Mouse (Mus musculus) MEL (cell line): Measurements from ENCODE around the gene Trappc2l. TPM values are rescaled to one million over a fixed set of nuclear protein-coding genes. Genes with fewer than 3 reads are reported as not detected.

ENCODE experiments used
- DNase-seq: peaks from one replicate; pipeline ENCODE4 v3.0.0; 2011; ENCODE audit warnings: low read depth, low spot score
- H3K27ac ChIP-seq: 2 replicates; pipeline ENCODE4 v1.5.1; 2012; ENCODE audit warnings: low read depth, mild to moderate bottlenecking, control low read depth, low read length, moderate library complexity; ENCODE audit not compliant: control insufficient read depth
- H3K27me3 ChIP-seq, 2 experiments: fragments of 150-350 bp in 1 of 2; sonication (generic) in 1 of 2; 2 replicates each; pipeline ENCODE4 v1.6.1; 2012; ENCODE audit warnings: low read length in 2 of 2, mild to moderate bottlenecking in 2 of 2, improper control_type of control experiment in 1 of 2, moderate library complexity in 1 of 2; ENCODE audit not compliant: insufficient read depth in 2 of 2, control insufficient read depth in 1 of 2
- H3K36me3 ChIP-seq, 2 experiments: 2 replicates each; pipeline ENCODE4 v1.6.1; 2012 to 2014; ENCODE audit warnings: low read length in 2 of 2, improper control_type of control experiment in 1 of 2, inconsistent platforms in 1 of 2, mild to moderate bottlenecking in 1 of 2; ENCODE audit not compliant: insufficient read depth in 2 of 2, control insufficient read depth in 1 of 2
- H3K4me1 ChIP-seq, 2 experiments: fragments of 150-350 bp in 1 of 2; sonication (generic) in 1 of 2; 2 replicates each; pipeline ENCODE4 v1.6.1; 2012; ENCODE audit warnings: low read length in 2 of 2, improper control_type of control experiment in 1 of 2, mild to moderate bottlenecking in 1 of 2; ENCODE audit not compliant: insufficient read depth in 2 of 2, control insufficient read depth in 1 of 2
- H3K4me3 ChIP-seq, 2 experiments: fragments of 150-350 bp in 1 of 2; sonication (generic) in 1 of 2; 2 replicates each; pipeline ENCODE4 v1.5.1; 2012; ENCODE audit warnings: low read depth in 2 of 2, low read length in 2 of 2, mild to moderate bottlenecking in 2 of 2, moderate library complexity in 2 of 2, control low read depth in 1 of 2, improper control_type of control experiment in 1 of 2; ENCODE audit not compliant: control insufficient read depth in 1 of 2, insufficient read depth in 1 of 2
- H3K79me2 ChIP-seq: 2 replicates; pipeline ENCODE4 v1.6.1; 2012; ENCODE audit warnings: mild to moderate bottlenecking, low read length, moderate library complexity; ENCODE audit not compliant: control insufficient read depth, poor library complexity, insufficient read depth
- H3K9ac ChIP-seq: 2 replicates; pipeline ENCODE4 v1.6.1; 2012; ENCODE audit warnings: low read depth, mild to moderate bottlenecking, control low read depth, low read length, moderate library complexity; ENCODE audit not compliant: control insufficient read depth, poor library complexity, severe bottlenecking
- H3K9me3 ChIP-seq: fragments of 150-350 bp; sonication (generic); replicated peaks from 2 replicates; pipeline ENCODE4 v1.6.1; 2012; ENCODE audit warnings: mild to moderate bottlenecking, low read length, improper control_type of control experiment, moderate library complexity; ENCODE audit not compliant: insufficient read depth
- CHD1 ChIP-seq: IDR thresholded peaks from 2 replicates; pipeline ENCODE4 v1.6.1; 2012; ENCODE audit warnings: low read depth, mild to moderate bottlenecking, inconsistent platforms, low read length, improper control_type of control experiment
- EP300 ChIP-seq, 2 experiments: IDR thresholded peaks; 2 replicates each; pipeline ENCODE4 v1.6.1; 2011; ENCODE audit warnings: improper control_type of control experiment in 2 of 2, low read length in 2 of 2, low read depth in 1 of 2, mild to moderate bottlenecking in 1 of 2
- ETS1 ChIP-seq: IDR thresholded peaks from 2 replicates; pipeline ENCODE4 v1.6.1; 2012; ENCODE audit warnings: low read depth, mild to moderate bottlenecking, inconsistent platforms, low read length, improper control_type of control experiment, moderate library complexity
- GATA1 ChIP-seq: IDR thresholded peaks from 2 replicates; pipeline ENCODE4 v1.6.1; 2011; ENCODE audit warnings: low read depth, low read length, improper control_type of control experiment
- HCFC1 ChIP-seq: IDR thresholded peaks from 2 replicates; pipeline ENCODE4 v1.6.1; 2012; ENCODE audit warnings: low read depth, mild to moderate bottlenecking, inconsistent platforms, low read length, improper control_type of control experiment, moderate library complexity
- KAT2A ChIP-seq: conservative IDR thresholded peaks from 2 replicates; pipeline ENCODE4 v1.6.1; 2012; ENCODE audit warnings: low read depth, low read length, improper control_type of control experiment, inconsistent platforms
- MAFK ChIP-seq: IDR thresholded peaks from 2 replicates; pipeline ENCODE4 v1.6.1; 2011; ENCODE audit warnings: low read depth, mild to moderate bottlenecking, low read length, improper control_type of control experiment, borderline replicate concordance
- MAX ChIP-seq: IDR thresholded peaks from 2 replicates; pipeline ENCODE4 v1.6.1; 2011; ENCODE audit warnings: low read length, improper control_type of control experiment
- MYB ChIP-seq: IDR thresholded peaks from 2 replicates; pipeline ENCODE4 v1.6.1; 2011; ENCODE audit warnings: mild to moderate bottlenecking, low read depth, low read length, improper control_type of control experiment
- NELFE ChIP-seq: IDR thresholded peaks from 2 replicates; pipeline ENCODE4 v1.6.1; 2011; ENCODE audit warnings: low read depth, low read length, improper control_type of control experiment
- POLR2AphosphoS2 ChIP-seq: IDR thresholded peaks from 2 replicates; pipeline ENCODE4 v1.6.1; 2011; ENCODE audit warnings: low read length, improper control_type of control experiment
- TAL1 ChIP-seq: IDR thresholded peaks from 2 replicates; pipeline ENCODE4 v1.6.1; 2012; ENCODE audit warnings: mild to moderate bottlenecking, inconsistent platforms, low read length, moderate library complexity, mixed read lengths
- TCF12 ChIP-seq: IDR thresholded peaks from 2 replicates; pipeline ENCODE4 v1.6.1; 2014; ENCODE audit warnings: low read depth, mild to moderate bottlenecking, inconsistent platforms, low read length, improper control_type of control experiment, moderate library complexity
- ZC3H11A ChIP-seq: IDR thresholded peaks from 2 replicates; pipeline ENCODE4 v1.6.1; 2012; ENCODE audit warnings: low read depth, mild to moderate bottlenecking, inconsistent platforms, low read length, improper control_type of control experiment
- ZKSCAN1 ChIP-seq: IDR thresholded peaks from 2 replicates; pipeline ENCODE4 v1.6.1; 2012; ENCODE audit warnings: low read depth, mild to moderate bottlenecking, inconsistent platforms, low read length, improper control_type of control experiment, moderate library complexity
- ZNF384 ChIP-seq: IDR thresholded peaks from 2 replicates; pipeline ENCODE4 v1.6.1; 2012; ENCODE audit warnings: low read depth, mild to moderate bottlenecking, inconsistent platforms, low read length, improper control_type of control experiment
- polyA plus RNA-seq, 2 experiments: library from polyadenylated mRNA; stranded (reverse) in 1 of 2; unstranded in 1 of 2; fragments of >175 nt in 1 of 2; fragments of >200 nt in 1 of 2; gene quantifications; 2 replicates each; pipeline versions ENCODE4 v1.2.1 to v1.2.4; 2012; ENCODE audit warnings: low replicate concordance in 2 of 2, low read depth in 1 of 2; ENCODE audit not compliant: insufficient read length in 2 of 2, insufficient read depth in 1 of 2, missing spikeins in 1 of 2
- total RNA-seq: library from RNA; depleted of rRNA; stranded (reverse); fragments of 300-350 nt; gene quantifications from 2 replicates; pipeline ENCODE4 v1.2.3, GENCODE M21; 2012

The Trappc2l gene
- total and polyA plus RNA-seq, 3 experiments = 15.1 to 21.7 TPM; not detected in 1

DNA sequence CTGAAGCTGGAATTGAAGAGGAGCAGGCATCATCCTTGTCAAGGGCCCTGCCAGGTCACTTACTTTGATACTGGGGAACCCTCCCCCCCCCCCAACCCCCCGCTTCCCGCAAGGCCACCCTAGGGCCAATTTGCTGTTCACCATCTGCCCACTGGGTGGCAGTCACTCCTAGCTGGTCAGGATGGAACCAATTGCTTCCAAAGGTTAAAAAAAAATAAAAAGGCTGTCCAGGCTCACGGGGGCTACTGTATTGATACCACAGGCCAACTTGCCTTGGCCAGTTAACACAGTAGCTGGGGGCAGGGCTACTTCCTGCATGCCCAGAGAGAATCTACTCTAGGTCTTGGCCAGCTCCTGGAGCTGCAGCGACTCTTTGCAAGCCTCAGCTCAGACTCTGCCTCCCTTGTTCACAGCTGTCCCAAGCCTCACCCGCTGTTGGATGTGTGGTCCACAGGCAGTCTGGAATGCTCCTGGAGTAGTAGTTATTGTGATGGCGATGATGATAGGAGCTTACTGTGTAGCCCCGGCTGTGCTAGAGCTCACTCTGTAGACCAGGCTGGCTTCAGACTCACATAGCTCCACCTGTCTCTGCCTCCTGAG is 6.6 kb downstream of the Trappc2l start (continued):
- TF ChIP-seq POLR2AphosphoS2 (no peak), ETS1 (no peak)

GRCm38 (mm10) chr8:122618660-122619378 is 7.4 kb downstream of the Trappc2l start:
- Histone ChIP-seq H3K9me3 (no peaks in the 10 kb centered on the region), H3K79me2 (no peaks in the 10 kb centered on the region), H3K4me3 (no peak overlapping the region), H3K27ac (no peak overlapping the region), H3K9ac (no peak overlapping the region), H3K4me1 (peaks cover 8 to 12% of the 10 kb centered on the region in 2 experiments), H3K36me3 (no peaks in the 10 kb centered on the region; a peak in 1 of 4 replicates), H3K27me3 (no peaks in the 10 kb centered on the region)
- TF ChIP-seq HCFC1 (no peak), CHD1 (no peak), KAT2A (no peak), EP300 (IDR thresholded peaks at IDR 0.05; ENCODE audit: low read depth in 1 of 2, low read length in 2 of 2) (peak; percentile 38 to 39; a peak in 2 of 4 replicates), TAL1 (peak; percentile 80), MYB (no peak), ZNF384 (no peak), MAFK (no peak), NELFE (no peak), MAX (no peak), TCF12 (peak; percentile 61), ZC3H11A (no peak), GATA1 (peak; percentile 38; the same call in 1 of the 2 replicates)
- DNase-seq = peak; percentile 69

GRCm38 (mm10) chr8:122620446-122620845 is 9.0 kb downstream of the Trappc2l start:
- Histone ChIP-seq H3K27me3 (no peaks in the 10 kb centered on the region), H3K36me3 (no peaks in the 10 kb centered on the region; a peak in 1 of 4 replicates), H3K9me3 (no peaks in the 10 kb centered on the region), H3K4me1 (peaks cover 8 to 12% of the 10 kb centered on the region in 2 experiments), H3K79me2 (no peaks in the 10 kb centered on the region), H3K27ac (no peak overlapping the region), H3K4me3 (no peak overlapping the region), H3K9ac (no peak overlapping the region)
- DNase-seq = no peak
- TF ChIP-seq ZKSCAN1 (no peak), CHD1 (no peak), ETS1 (no peak)
